Mouse (Mus musculus) frontal cortex, adult (tissue): ENCODE data around the gene Angptl4.
"Not testable (repeated sequence)": the region's sequence is repeated elsewhere in the genome, so short reads cannot be mapped to it uniquely, and the experiment has no call there.

Source experiments
- ATAC-seq: cut with Nextera tagmentation; 2 replicates; pipeline ENCODE4 v1.9.2; 2017; ENCODE audit warnings: mild to moderate bottlenecking, moderate library complexity, mixed read lengths; ENCODE audit not compliant: low TSS enrichment

The Angptl4 gene

DNA sequence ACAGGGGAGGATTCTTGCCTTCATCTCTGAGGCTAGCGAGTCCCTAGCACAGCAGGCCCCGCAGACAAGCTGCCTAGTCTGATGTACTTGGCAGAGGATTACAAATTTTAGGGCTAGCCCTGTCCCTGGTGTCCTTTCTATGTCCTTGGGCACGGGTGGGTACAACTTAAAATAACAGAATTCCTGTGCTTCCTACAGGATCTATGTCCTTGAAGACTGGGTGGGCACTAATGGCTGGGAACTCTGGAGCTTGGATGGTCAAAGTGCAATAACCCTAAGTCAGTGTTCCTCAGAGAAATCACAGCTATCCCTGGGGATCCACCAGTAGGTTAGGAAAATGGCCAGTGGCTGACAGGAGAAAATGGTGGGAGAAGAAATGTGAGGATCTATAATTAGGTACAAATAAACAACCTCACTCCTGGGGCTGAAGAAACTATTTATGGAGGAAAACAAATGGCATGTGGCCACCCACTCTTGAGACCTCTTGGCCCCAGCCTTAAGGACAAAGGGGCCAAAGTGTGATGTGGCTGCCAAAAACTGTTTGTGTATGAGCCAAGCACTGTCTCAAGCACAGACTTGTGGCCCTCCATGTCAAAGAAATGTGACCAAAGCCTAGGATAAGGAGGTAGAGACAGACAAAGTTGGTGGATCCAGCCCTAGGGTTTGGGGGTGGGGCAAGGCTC, 25.4 kb downstream of the Angptl4 start:
- no peak for ATAC-seq

GRCm38 (mm10) chr17:33755418-33756107, 26.1 kb downstream of the Angptl4 start:
- no peak for ATAC-seq

DNA sequence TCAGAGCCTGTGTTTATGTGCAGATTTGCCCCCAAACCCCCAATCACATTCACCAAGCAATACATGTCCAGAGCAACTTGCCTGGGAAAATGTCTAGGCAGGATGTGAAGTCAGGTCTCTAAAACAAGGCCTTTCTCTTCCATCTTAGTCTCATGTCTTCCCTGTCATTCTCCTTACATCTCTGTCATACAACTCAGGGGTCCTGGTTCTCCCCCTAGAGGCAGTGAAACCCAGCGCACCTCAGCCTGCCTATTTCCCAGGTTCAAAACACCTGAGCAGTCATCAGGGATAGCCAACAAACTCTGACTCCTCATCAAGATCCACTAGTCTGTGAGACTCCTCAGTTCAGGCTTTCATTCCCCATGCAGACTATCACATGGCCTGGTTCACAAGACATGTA, 27.0 kb downstream of the Angptl4 start:
- ATAC-seq, result no peak

- ATAC-seq, result no peak
These were observed 29.3 kb downstream of the Angptl4 start for GRCm38 (mm10) chr17:33752297-33752696.

DNA sequence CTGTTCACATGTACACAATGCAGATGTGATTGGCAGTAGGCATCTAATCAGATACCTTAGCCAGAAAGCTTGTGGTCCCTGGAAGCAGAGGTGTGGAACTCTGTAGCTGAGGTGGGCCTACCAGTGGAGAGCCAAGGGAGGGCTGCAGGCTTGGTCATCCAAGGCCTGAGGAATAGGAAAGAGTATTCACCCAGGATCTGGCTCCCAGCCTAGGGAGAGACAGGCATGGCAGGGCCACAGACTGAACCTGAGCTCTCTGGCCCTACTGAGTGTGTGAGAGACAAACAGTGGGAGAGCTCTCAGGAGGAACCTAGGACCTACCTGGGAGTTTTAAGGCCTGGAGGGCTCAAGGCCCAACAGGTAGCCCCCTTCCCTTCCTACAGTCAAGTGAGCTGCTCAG, 30.4 kb downstream of the Angptl4 start:
- no peak for ATAC-seq

DNA sequence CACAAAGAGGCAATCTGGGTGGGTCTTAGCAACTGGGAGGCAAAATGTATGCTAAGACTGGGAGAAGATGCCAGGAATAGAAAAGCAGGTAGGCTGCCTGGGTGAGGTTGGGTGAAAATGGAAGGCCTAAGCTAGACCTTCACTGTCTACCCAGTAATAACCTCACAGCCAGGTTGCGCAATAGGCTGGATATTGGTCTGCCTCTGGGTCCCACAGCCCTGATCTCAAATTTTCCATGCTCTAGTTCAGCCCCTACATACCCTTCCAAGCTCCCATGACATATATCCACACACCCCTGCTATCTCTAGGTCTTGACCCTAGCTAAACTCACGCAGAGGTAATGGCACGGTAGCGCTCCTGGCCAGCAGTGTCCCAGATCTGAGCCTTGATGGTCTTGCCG, 32.2 kb downstream of the Angptl4 start:
- ATAC-seq, result no peak

DNA sequence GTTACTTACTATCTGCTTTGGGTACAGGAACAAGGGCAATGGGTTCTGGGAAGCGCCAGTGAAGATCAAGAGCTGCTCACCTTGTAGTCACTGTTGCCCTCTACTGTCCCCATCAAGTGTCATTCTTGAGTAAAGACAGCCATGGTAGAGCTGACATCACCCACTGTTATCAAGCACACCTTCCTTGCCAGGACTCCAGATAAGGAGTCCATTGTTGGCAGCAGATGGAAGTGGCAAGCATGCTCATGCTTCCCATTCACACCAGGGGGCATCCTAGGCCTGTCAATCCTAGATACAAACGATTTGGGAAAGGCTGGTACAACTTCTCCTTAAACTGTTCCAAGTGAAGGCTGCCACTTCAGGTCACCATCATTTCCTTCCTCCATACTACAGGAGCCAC, 35.6 kb downstream of the Angptl4 start:
- ATAC-seq, result peak; percentile 69; the same call in 1 of the 2 replicates

- ATAC-seq, result no peak
These were observed 36.8 kb downstream of the Angptl4 start for GRCm38 (mm10) chr17:33744686-33745384.

- no peak for ATAC-seq
These were observed 39.2 kb downstream of the Angptl4 start for GRCm38 (mm10) chr17:33742420-33742819.

DNA sequence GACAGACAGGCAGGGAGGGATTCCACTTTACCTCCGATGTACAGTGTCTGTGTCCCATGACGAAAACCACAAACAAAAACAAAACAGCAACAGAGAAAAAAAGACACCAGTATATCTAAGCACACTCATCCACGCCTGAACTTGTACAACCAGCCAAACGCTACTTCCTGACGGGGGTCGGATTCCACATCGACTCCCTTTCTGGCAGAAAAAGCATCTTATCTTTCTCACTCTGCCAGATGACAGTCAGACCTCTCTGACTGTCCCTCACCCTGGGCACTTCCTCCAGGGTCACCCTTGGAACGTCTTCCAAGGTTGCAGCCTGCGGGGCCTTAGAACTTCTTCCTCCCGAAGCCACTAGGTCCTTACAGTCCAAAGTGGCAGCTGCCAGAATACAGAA, 48.1 kb downstream of the Angptl4 start:
- not testable (repeated sequence) for ATAC-seq

- ATAC-seq, result not testable (repeated sequence)
These were observed 49.0 kb downstream of the Angptl4 start for GRCm38 (mm10) chr17:33732556-33733083.

GRCm38 (mm10) chr17:33729215-33729614, 52.4 kb downstream of the Angptl4 start:
- ATAC-seq, result no peak

DNA sequence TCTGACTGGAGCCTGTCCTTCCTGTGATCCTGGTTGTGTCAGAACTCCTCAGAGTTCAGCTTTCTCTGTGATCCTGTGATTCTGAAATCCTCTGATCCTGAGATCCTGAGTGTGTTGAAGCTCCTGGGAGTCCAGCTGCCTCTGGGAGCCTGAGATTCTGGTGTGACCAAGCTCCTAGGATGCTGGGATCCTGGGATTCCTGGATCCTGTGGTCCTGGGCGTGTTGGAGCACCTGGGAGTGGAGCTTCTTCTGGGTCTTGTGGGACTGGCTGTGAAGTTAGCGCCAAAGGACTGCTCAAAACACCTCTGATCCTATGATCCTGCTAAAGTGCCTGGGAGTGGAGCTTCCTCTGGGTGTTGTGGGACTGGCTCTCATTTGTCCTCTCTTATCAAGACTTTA, 53.2 kb downstream of the Angptl4 start:
- no peak for ATAC-seq
